Mouse (Mus musculus) kidney, adult 2 months (tissue): Measurements from ENCODE around the gene Card11.

Source experiments
- CTCF ChIP-seq: fragments of 200-500 bp; conservative IDR thresholded peaks from 2 replicates; pipeline ENCODE4 v1.5.1; 2011; ENCODE audit warnings: low read depth, mild to moderate bottlenecking, control low read depth, low read length, moderate library complexity, mixed read lengths; ENCODE audit not compliant: insufficient read depth, insufficient read length
- POLR2A ChIP-seq: fragments of 200-500 bp; IDR thresholded peaks from one replicate; pipeline ENCODE4 v1.6.1; 2011; ENCODE audit warnings: low read depth, low read length, control low read depth

DNA sequence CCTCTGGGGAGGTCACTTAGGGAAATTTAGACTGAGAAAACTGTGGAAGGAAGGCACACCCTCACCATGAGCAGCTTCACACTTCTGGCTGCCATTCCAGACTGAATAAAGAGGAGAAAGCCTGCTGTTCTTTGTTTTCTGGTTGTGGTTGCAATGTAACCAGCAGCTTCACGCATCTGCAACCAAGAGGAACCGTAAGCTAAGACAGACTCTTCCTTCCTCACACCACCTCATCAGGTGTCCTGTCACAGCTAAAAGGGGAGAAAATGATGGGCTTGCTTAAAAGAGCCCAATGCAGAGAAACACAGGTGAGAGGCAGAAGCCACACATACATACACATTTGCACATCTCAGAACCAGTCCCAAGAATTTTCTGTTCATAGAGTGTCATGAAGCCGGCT is 25.3 kb upstream of the Card11 start:
- TF ChIP-seq POLR2A (no peak), CTCF (no peak)
